Mouse (Mus musculus): ENCODE results near the gene Ice1. TPM values are rescaled to one million over a fixed set of nuclear protein-coding genes. Genes with fewer than 3 reads are reported as not detected.

Gene Ice1
- total and polyA plus RNA-seq, 2 experiments from 2014 or later = 21.5 to 59.7 TPM

DNA sequence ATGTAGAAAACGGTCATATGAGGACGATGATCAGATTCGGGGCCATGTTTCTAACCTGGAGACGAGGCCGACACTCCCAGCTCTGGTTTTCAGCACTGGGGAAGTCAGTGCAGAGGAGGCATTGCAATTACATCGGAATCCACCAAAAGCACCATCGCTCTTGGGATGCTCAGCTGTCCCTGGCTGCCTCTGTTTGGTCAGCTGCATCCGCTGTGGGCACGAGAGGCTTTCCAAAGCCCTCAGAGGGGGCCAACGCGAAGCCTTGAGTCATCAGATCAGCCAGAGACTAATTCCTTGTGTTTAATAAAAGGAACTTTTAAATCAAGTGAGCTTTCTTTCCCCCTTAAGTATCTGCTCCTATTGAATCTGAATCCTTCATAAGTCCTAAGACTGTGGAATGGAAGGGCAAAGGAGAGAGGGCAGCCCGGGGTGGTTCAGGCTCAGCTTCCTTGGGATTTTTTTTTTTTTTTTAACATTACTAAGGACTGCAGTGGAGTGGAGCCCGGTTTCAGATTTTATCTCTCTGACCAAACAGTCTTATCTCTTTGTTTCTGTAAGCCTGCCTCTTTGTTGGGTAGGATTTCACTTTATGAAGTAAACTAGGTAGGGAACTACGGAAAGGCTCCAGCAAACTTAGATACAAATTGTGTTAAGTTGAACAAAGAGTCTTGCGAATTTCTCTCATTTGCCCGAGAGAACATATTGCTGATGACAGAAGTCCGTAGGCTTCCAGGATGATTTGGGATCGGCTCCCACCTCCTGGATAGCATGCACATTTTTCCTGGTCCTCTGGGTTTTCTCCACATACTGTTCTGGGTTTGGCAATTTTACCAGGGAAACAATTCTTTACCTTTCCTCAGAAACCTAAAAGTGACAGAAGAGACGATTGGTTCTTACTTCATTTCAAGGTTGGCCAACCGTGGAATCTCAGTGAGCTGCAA is 39.1 kb upstream of the Ice1 start:
- TF ChIP-seq CTCF (IDR thresholded peaks at IDR 0.05; ENCODE audit: low read depth) = no peak
- Histone ChIP-seq H3K9ac (replicated peaks; ENCODE audit: low read length) (no peak overlapping the region), H3K4me1 (ENCODE audit: insufficient read depth, low read length) (no peaks in the 10 kb centered on the region), H3K4me2 (ENCODE audit: low read depth, low read length) (no peak overlapping the region), H3K36me3 (ENCODE audit: insufficient read depth, low read length) (no peaks in the 10 kb centered on the region), H3K4me3 (ENCODE audit: low read length) (no peak overlapping the region), H3K9me3 (ENCODE audit: low read length) (no peaks in the 10 kb centered on the region), H3K27ac (no peak overlapping the region), H3K27me3 (ENCODE audit: insufficient read depth, low read length) (no peaks in the 10 kb centered on the region)
- DNase-seq (ENCODE audit: low spot score) (no peak), ATAC-seq (no peak)
- WGBS = 78% methylated on average over 20 of the region's 20 CpGs

DNA sequence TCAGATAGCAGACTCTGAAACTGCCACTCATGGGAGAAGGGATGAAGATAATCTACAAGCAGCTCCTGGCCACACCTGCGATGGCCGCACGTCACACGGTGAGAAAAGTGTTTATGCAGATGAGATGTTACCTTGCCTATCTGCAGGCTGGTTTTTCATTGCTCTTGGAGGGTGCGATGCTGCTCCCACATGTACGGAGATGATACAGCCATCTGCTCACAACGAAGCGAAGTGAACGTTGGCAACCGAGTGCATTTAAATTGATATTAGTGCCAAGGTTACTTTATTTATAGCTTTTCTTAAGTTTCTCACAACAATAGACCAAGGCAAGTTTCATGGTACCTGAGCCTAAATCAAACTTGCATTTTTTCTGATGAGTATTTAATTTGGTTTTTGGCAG is 37.6 kb upstream of the Ice1 start:
- no peak for TF ChIP-seq CTCF (IDR thresholded peaks at IDR 0.05; ENCODE audit: low read depth)
- no peak overlapping the region for H3K4me2 ChIP-seq (ENCODE audit: low read depth, low read length)
- no peaks in the 10 kb centered on the region for H3K36me3 ChIP-seq (ENCODE audit: insufficient read depth, low read length)
- no peaks in the 10 kb centered on the region for H3K9me3 ChIP-seq (ENCODE audit: low read length)
- no peak overlapping the region for H3K4me3 ChIP-seq (ENCODE audit: low read length)
- ATAC-seq (no peak), DNase-seq (ENCODE audit: low spot score) (no peak)
- no peaks in the 10 kb centered on the region for H3K27me3 ChIP-seq (ENCODE audit: insufficient read depth, low read length)
- WGBS = 83% methylated on average over 10 of the region's 10 CpGs
- H3K4me1 ChIP-seq (ENCODE audit: insufficient read depth, low read length) = no peaks in the 10 kb centered on the region
- H3K27ac ChIP-seq = no peak overlapping the region
- no peak overlapping the region for H3K9ac ChIP-seq (replicated peaks; ENCODE audit: low read length)

DNA sequence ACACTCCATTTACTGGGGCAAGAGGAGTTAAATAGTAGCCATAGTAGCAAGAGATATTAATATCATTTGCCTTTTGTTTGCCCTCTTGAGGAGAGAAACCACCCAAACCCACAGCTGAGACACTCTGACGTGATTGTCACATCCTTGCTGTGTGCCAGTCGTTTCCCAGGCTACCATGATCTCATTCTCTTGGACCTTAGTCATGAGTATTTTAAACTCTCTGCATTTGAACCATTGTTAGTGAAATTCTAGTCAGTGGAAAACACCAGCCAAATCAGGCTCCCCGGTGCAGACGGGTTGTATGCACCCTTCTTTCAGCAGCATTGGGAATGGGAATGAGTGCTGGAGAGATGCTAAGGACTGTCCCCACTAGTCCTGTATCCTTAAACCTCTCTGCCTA is 32.6 kb upstream of the Ice1 start:
- H3K4me2 ChIP-seq (ENCODE audit: low read depth, low read length) = no peak overlapping the region
- H3K27me3 ChIP-seq (ENCODE audit: insufficient read depth, low read length) = no peaks in the 10 kb centered on the region
- DNase-seq (ENCODE audit: low spot score) (peak; percentile 27), ATAC-seq (peak; percentile 70)
- no peak for TF ChIP-seq CTCF (IDR thresholded peaks at IDR 0.05; ENCODE audit: low read depth)
- H3K4me1 ChIP-seq (ENCODE audit: insufficient read depth, low read length) = no peaks in the 10 kb centered on the region
- WGBS = 53% methylated on average over 4 of the region's 4 CpGs
- no peaks in the 10 kb centered on the region for H3K9me3 ChIP-seq (ENCODE audit: low read length)
- no peak overlapping the region for H3K27ac ChIP-seq
- H3K36me3 ChIP-seq (ENCODE audit: insufficient read depth, low read length) = no peaks in the 10 kb centered on the region
- H3K9ac ChIP-seq (replicated peaks; ENCODE audit: low read length) = no peak overlapping the region
- no peak overlapping the region for H3K4me3 ChIP-seq (ENCODE audit: low read length)

DNA sequence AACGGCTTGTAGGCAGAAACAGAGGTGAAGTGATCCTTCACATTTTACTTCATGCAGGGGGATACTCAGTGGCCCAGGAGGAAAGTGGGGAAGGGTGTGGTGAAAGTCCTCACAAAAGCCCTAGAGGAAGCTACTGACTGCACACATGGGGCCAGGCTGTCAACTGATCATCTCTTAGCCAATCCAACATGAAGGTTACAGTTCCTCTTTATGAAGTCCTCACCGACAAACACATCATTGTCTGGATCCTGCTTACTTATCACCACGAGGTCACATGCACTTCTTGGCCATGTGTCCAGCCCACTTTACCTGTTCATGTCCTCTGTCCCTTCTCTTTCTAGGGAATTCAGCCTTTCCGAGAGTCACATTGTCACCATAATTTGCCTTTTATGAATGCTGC is 22.3 kb upstream of the Ice1 start:
- ATAC-seq = no peak
- 80% methylated on average over 4 of the region's 4 CpGs for WGBS

DNA sequence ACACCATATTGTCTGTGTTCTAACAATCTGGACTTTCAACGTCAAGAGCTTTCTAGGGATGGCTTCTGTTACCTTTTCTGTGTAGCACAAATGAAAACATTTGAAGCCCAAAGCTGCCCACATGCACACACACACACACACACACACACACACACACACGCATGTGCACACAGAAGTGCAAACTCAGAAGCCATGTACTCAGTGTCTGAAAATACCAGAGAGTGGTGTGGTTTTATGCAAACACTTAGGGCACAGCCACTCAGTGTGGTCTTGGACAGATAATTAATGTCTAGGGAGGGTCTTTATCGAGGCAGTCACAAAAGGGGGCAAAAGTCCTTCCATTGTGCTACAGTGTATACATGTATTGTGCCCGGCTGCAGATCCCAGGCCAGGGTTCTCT is 19.3 kb upstream of the Ice1 start:
- Histone ChIP-seq H3K4me2 (ENCODE audit: low read depth, low read length) (no peak overlapping the region), H3K4me1 (ENCODE audit: insufficient read depth, low read length) (no peaks in the 10 kb centered on the region), H3K27ac (no peak overlapping the region), H3K4me3 (ENCODE audit: low read length) (no peak overlapping the region), H3K9ac (replicated peaks; ENCODE audit: low read length) (no peak overlapping the region), H3K36me3 (ENCODE audit: insufficient read depth, low read length) (no peaks in the 10 kb centered on the region), H3K27me3 (ENCODE audit: insufficient read depth, low read length) (no peaks in the 10 kb centered on the region), H3K9me3 (ENCODE audit: low read length) (no peaks in the 10 kb centered on the region)
- no peak for TF ChIP-seq CTCF (IDR thresholded peaks at IDR 0.05; ENCODE audit: low read depth)
- DNase-seq (ENCODE audit: low spot score) (no peak), ATAC-seq (no peak)
- 55% methylated on average over 4 of the region's 4 CpGs for WGBS

More for the DNA sequence above, 22.3 kb upstream of the Ice1 start:
- TF ChIP-seq CTCF (IDR thresholded peaks at IDR 0.05; ENCODE audit: low read depth) = no peak
- H3K27ac ChIP-seq = no peak overlapping the region
- no peak overlapping the region for H3K4me2 ChIP-seq (ENCODE audit: low read depth, low read length)
- no peaks in the 10 kb centered on the region for H3K4me1 ChIP-seq (ENCODE audit: insufficient read depth, low read length)
- no peaks in the 10 kb centered on the region for H3K36me3 ChIP-seq (ENCODE audit: insufficient read depth, low read length)
- H3K4me3 ChIP-seq (ENCODE audit: low read length) = no peak overlapping the region
- DNase-seq (ENCODE audit: low spot score) = no peak
- no peak overlapping the region for H3K9ac ChIP-seq (replicated peaks; ENCODE audit: low read length)
- H3K27me3 ChIP-seq (ENCODE audit: insufficient read depth, low read length) = no peaks in the 10 kb centered on the region
- H3K9me3 ChIP-seq (ENCODE audit: low read length) = no peaks in the 10 kb centered on the region

DNA sequence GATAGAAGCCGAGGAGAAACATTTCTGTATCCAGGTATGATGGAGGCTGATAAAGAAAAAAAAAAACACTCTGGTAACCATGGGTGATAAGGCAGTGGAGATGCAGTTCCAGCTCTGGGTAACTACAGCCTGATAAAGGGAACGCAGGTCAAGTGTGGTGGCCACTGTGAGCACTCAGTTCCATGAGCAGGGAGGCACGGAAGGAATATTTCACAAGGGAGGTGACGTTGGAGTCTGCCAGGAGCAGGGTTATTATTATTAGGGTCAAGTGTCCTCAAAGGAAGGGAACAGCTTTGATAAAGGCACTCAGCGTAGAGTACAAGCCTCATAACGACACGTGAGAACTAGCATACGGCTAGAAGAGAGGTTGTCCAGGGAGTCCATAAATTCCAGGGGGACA is 18.9 kb upstream of the Ice1 start:
- no peaks in the 10 kb centered on the region for H3K27me3 ChIP-seq (ENCODE audit: insufficient read depth, low read length)
- H3K9me3 ChIP-seq (ENCODE audit: low read length) = no peaks in the 10 kb centered on the region
- H3K36me3 ChIP-seq (ENCODE audit: insufficient read depth, low read length) = no peaks in the 10 kb centered on the region
- WGBS = 86% methylated on average over 8 of the region's 8 CpGs
- H3K4me1 ChIP-seq (ENCODE audit: insufficient read depth, low read length) = no peaks in the 10 kb centered on the region
- no peak overlapping the region for H3K4me2 ChIP-seq (ENCODE audit: low read depth, low read length)
- no peak overlapping the region for H3K4me3 ChIP-seq (ENCODE audit: low read length)
- ATAC-seq (no peak), DNase-seq (ENCODE audit: low spot score) (no peak)
- H3K27ac ChIP-seq = no peak overlapping the region
- no peak for TF ChIP-seq CTCF (IDR thresholded peaks at IDR 0.05; ENCODE audit: low read depth)
- H3K9ac ChIP-seq (replicated peaks; ENCODE audit: low read length) = no peak overlapping the region

DNA sequence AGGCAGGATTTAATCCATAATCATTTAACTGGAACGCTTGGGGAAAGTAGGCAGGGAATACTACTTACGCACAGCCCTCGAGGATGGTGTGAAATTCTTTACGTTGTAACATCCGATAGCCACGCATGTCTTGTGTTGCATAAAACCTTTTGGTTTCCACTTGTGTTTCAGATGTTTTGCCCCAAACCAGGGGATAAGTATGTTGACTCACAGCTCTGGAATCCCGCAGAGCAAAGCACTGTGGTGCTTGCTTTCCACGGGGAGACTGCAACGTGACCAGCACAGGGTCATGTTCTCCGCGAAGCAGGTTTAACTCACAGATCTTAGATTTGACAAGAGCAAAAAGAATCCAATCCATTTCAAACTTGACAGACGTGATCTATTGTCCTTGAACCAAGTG is 18.1 kb upstream of the Ice1 start:
- H3K4me3 ChIP-seq (ENCODE audit: low read length) = no peak overlapping the region
- TF ChIP-seq CTCF (IDR thresholded peaks at IDR 0.05; ENCODE audit: low read depth) = no peak
- H3K4me2 ChIP-seq (ENCODE audit: low read depth, low read length) = no peak overlapping the region
- H3K9me3 ChIP-seq (ENCODE audit: low read length) = no peaks in the 10 kb centered on the region
- H3K27ac ChIP-seq = no peak overlapping the region
- WGBS = 83% methylated on average over 12 of the region's 12 CpGs
- H3K27me3 ChIP-seq (ENCODE audit: insufficient read depth, low read length) = no peaks in the 10 kb centered on the region
- H3K36me3 ChIP-seq (ENCODE audit: insufficient read depth, low read length) = no peaks in the 10 kb centered on the region
- H3K4me1 ChIP-seq (ENCODE audit: insufficient read depth, low read length) = no peaks in the 10 kb centered on the region
- ATAC-seq (no peak), DNase-seq (ENCODE audit: low spot score) (no peak)
- H3K9ac ChIP-seq (replicated peaks; ENCODE audit: low read length) = no peak overlapping the region

Measured in hindbrain, postnatal 0 days (tissue).